In the genomic region with DNA sequence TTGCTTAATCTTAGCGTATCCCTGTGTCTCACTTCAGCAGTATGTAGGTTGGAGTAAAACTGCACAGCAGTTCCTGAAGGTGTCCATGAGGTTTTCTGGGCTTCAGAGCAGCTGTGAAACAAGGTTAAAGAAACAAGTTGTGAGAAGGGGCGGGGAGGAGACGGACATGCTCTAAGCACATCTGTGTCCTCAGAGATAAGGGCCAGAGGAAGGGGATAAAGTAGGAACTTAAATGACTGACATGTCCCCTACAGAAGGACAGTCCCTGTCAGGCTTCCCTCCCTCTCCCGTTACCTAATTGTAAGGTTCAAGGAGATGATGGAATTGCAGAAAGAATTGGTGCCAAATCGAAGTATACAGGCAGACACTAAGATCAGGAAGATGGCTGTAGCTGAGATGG, we compare ENCODE assay signal across 9 mouse cellular contexts. TPM values are rescaled to one million over a fixed set of nuclear protein-coding genes. Genes with fewer than 3 reads are reported as not detected.
DNase-seq lines count a peak whose midpoint lies in the region; ATAC-seq and TF ChIP-seq lines count a peak whose summit lies in the region.
"Had no signal": no experiment of that assay in that cellular context is flagged by ENCODE, and none has a peak within 500 bp of the region (broad histone marks: within the 10 kb centered on the region; RNA-seq: fewer than 3 reads in every experiment).

No protein-coding gene starts in this region.

- 80% methylated on average over 5 of the region's 5 CpGs for WGBS in kidney, embryonic 15.5 days
- 77% methylated on average over 5 of the region's 5 CpGs for WGBS in intestine, embryonic 15.5 days
- 87% methylated on average over 5 of the region's 5 CpGs for WGBS in midbrain, embryonic 15.5 days

- H3K9ac ChIP-seq in kidney, embryonic 15.5 days, result peak overlapping the region; percentile 85; the same call in 1 of the 2 replicates
- peak overlapping the region; percentile 84 for H3K9ac ChIP-seq in intestine, embryonic 15.5 days
- peak overlapping the region; percentile 12; the same call in 1 of the 2 replicates for H3K9ac ChIP-seq in midbrain, embryonic 15.5 days

- TF ChIP-seq POLR2A in cortical plate, adult 2 months (IDR thresholded peaks at IDR 0.05; ENCODE audit: extremely low read depth, insufficient read depth, low read length), result no peak

- H3K4me2 ChIP-seq in kidney, embryonic 15.5 days, result peak overlapping the region; percentile 75
- peak overlapping the region; percentile 90 for H3K4me2 ChIP-seq in intestine, embryonic 15.5 days (replicated peaks)
- H3K4me2 ChIP-seq in midbrain, embryonic 15.5 days, result peak overlapping the region; percentile 94

- H3K27ac ChIP-seq in kidney, embryonic 15.5 days, result peak overlapping the region; percentile 98; the same call in 1 of the 2 replicates
- H3K27ac ChIP-seq in cortical plate, adult 2 months (ENCODE audit: insufficient read depth, low read length), result no peak overlapping the region
- peak overlapping the region; percentile 100; the same call in 1 of the 2 replicates for H3K27ac ChIP-seq in intestine, embryonic 15.5 days
- H3K27ac ChIP-seq in midbrain, embryonic 15.5 days, result no peak overlapping the region

- peaks cover 42% of the 10 kb centered on the region for H3K4me1 ChIP-seq in kidney, embryonic 15.5 days
- peaks cover 6% of the 10 kb centered on the region; the same call in 1 of the 2 replicates for H3K4me1 ChIP-seq in cortical plate, adult 2 months (ENCODE audit: control insufficient read depth, insufficient read depth, low read length)
- peaks cover 22% of the 10 kb centered on the region for H3K4me1 ChIP-seq in intestine, embryonic 15.5 days (replicated peaks)
- H3K4me1 ChIP-seq in midbrain, embryonic 15.5 days, result peaks cover 40% of the 10 kb centered on the region

- H3K4me3 ChIP-seq in kidney, embryonic 15.5 days (replicated peaks), result peak overlapping the region; percentile 68
- H3K4me3 ChIP-seq in cortical plate, adult 2 months (ENCODE audit: insufficient read depth, low read length), result peak overlapping the region; percentile 84; the same call in 1 of the 2 replicates
- H3K4me3 ChIP-seq in intestine, embryonic 15.5 days (replicated peaks), result peak overlapping the region; percentile 59
- H3K4me3 ChIP-seq in midbrain, embryonic 15.5 days, result 0 out of 2 replicates have a peak overlapping the region, but pooled peaks have one; percentile 65

- no peak for DNase-seq in kidney, postnatal 14 days
- DNase-seq in frontal cortex, postnatal 25 days (ENCODE audit: low spot score in 2 of 2), result no peak
- no peak for DNase-seq in gastrocnemius, postnatal 14 days
- DNase-seq in gastrocnemius, postnatal 4 days (ENCODE audit: low spot score in 2 of 2), result no peak
- DNase-seq: lung, postnatal 10 days had no signal

- intact Hi-C loops in gastrocnemius, postnatal 14 days (cut with DNase I; ENCODE audit: low total_unique reads), result no loop called here

- no peaks in the 10 kb centered on the region for H3K27me3 ChIP-seq in kidney, embryonic 15.5 days
- H3K27me3 ChIP-seq in intestine, embryonic 15.5 days (replicated peaks), result no peaks in the 10 kb centered on the region
- no peaks in the 10 kb centered on the region for H3K27me3 ChIP-seq in midbrain, embryonic 15.5 days (replicated peaks)

- TF ChIP-seq CTCF in cortical plate, adult 2 months (IDR thresholded peaks at IDR 0.05; ENCODE audit: extremely low read depth, insufficient read depth, low read length), result no peak

- peaks cover 54% of the 10 kb centered on the region for H3K36me3 ChIP-seq in kidney, embryonic 15.5 days
- 0 out of 2 replicates have a peak, but pooled peaks cover 8% of the 10 kb centered on the region for H3K36me3 ChIP-seq in intestine, embryonic 15.5 days
- H3K36me3 ChIP-seq in midbrain, embryonic 15.5 days (replicated peaks), result peaks cover 16% of the 10 kb centered on the region

- H3K9me3 ChIP-seq in kidney, embryonic 15.5 days (replicated peaks), result no peaks in the 10 kb centered on the region
- no peaks in the 10 kb centered on the region for H3K9me3 ChIP-seq in intestine, embryonic 15.5 days
- no peaks in the 10 kb centered on the region for H3K9me3 ChIP-seq in midbrain, embryonic 15.5 days

- no peak for ATAC-seq in kidney, embryonic 15.5 days (replicated peaks; ENCODE audit: low FRiP score)
- ATAC-seq in intestine, embryonic 15.5 days, result no peak
- ATAC-seq in midbrain, embryonic 15.5 days (replicated peaks), result no peak

RNA-seq across cellular contexts. Expression of a gene that starts 1.3 kb away (rescaled TPM):
- polyA plus RNA-seq in kidney, embryonic 15.5 days (2015; fragmentation: Nextera tagmentation; extraction: Ambion mirVana), result 83.6 and 85.6 TPM in 2 replicates
- polyA plus RNA-seq in cortical plate, adult 2 months (2012; rRNA removed), result 18.7 and 18.8 TPM in 2 replicates
- polyA plus RNA-seq in intestine, embryonic 15.5 days (2015; fragmentation: Nextera tagmentation; extraction: Ambion mirVana), result 90.4 and 102 TPM in 2 replicates
- polyA plus RNA-seq in midbrain, embryonic 15.5 days (2015; fragmentation: Nextera tagmentation; extraction: Ambion mirVana), result 27.1 and 31.8 TPM in 2 replicates
- total RNA-seq in gastrocnemius, postnatal 14 days (2021), result 10 to 100 TPM in 1 of 2 experiments, 1 to 10 TPM in 1; 9.7 to 11.1 TPM
- total RNA-seq in gastrocnemius, postnatal 4 days (2021), result 10 to 100 TPM; 19.3 to 21.9 TPM

RNA-seq across cellular contexts. Expression of a gene that starts 2.2 kb away (rescaled TPM):
- 206 and 220 TPM in 2 replicates for polyA plus RNA-seq in kidney, embryonic 15.5 days (2015; fragmentation: Nextera tagmentation; extraction: Ambion mirVana)
- 134 and 142 TPM in 2 replicates for polyA plus RNA-seq in cortical plate, adult 2 months (2012; rRNA removed)
- 164 and 177 TPM in 2 replicates for polyA plus RNA-seq in intestine, embryonic 15.5 days (2015; fragmentation: Nextera tagmentation; extraction: Ambion mirVana)
- 212 and 213 TPM in 2 replicates for polyA plus RNA-seq in midbrain, embryonic 15.5 days (2015; fragmentation: Nextera tagmentation; extraction: Ambion mirVana)
- total RNA-seq in gastrocnemius, postnatal 14 days (2021), result 10 to 100 TPM; 78.5 to 81.9 TPM
- total RNA-seq in gastrocnemius, postnatal 4 days (2021), result 10 to 100 TPM; 71.4 to 85.6 TPM

RNA-seq across cellular contexts. Expression of a gene that starts 13.2 kb away (rescaled TPM):
- 31.5 and 35.1 TPM in 2 replicates for polyA plus RNA-seq in kidney, embryonic 15.5 days (2015; fragmentation: Nextera tagmentation; extraction: Ambion mirVana)
- 15.1 and 15.5 TPM in 2 replicates for polyA plus RNA-seq in cortical plate, adult 2 months (2012; rRNA removed)
- 25.2 and 26.9 TPM in 2 replicates for polyA plus RNA-seq in intestine, embryonic 15.5 days (2015; fragmentation: Nextera tagmentation; extraction: Ambion mirVana)
- polyA plus RNA-seq in midbrain, embryonic 15.5 days (2015; fragmentation: Nextera tagmentation; extraction: Ambion mirVana), result 32.6 and 34.0 TPM in 2 replicates
- total RNA-seq in gastrocnemius, postnatal 14 days (2021), result 1 to 10 TPM; 9.0 to 9.4 TPM
- total RNA-seq in gastrocnemius, postnatal 4 days (2021), result 10 to 100 TPM; 15.5 to 16.9 TPM

RNA-seq across cellular contexts. Expression of a gene that starts 16.1 kb away (rescaled TPM):
- 183 and 189 TPM in 2 replicates for polyA plus RNA-seq in kidney, embryonic 15.5 days (2015; fragmentation: Nextera tagmentation; extraction: Ambion mirVana)
- 121 and 127 TPM in 2 replicates for polyA plus RNA-seq in cortical plate, adult 2 months (2012; rRNA removed)
- polyA plus RNA-seq in intestine, embryonic 15.5 days (2015; fragmentation: Nextera tagmentation; extraction: Ambion mirVana), result 143 and 146 TPM in 2 replicates
- polyA plus RNA-seq in midbrain, embryonic 15.5 days (2015; fragmentation: Nextera tagmentation; extraction: Ambion mirVana), result 161 and 171 TPM in 2 replicates
- total RNA-seq in gastrocnemius, postnatal 14 days (2021), result 10 to 100 TPM; 32.5 to 33.2 TPM
- 10 to 100 TPM; 70.4 to 80.5 TPM for total RNA-seq in gastrocnemius, postnatal 4 days (2021)

RNA-seq across cellular contexts. Expression of a gene that starts 25.4 kb away (rescaled TPM):
- polyA plus RNA-seq in kidney, embryonic 15.5 days (2015; fragmentation: Nextera tagmentation; extraction: Ambion mirVana), result 172 and 187 TPM in 2 replicates
- 177 and 184 TPM in 2 replicates for polyA plus RNA-seq in cortical plate, adult 2 months (2012; rRNA removed)
- 137 and 147 TPM in 2 replicates for polyA plus RNA-seq in intestine, embryonic 15.5 days (2015; fragmentation: Nextera tagmentation; extraction: Ambion mirVana)
- polyA plus RNA-seq in midbrain, embryonic 15.5 days (2015; fragmentation: Nextera tagmentation; extraction: Ambion mirVana), result 129 and 132 TPM in 2 replicates
- total RNA-seq in gastrocnemius, postnatal 14 days (2021), result 10 to 100 TPM; 34.1 to 35.5 TPM
- 10 to 100 TPM; 61.0 to 65.4 TPM for total RNA-seq in gastrocnemius, postnatal 4 days (2021)

Comparison
In these comparisons a context has a peak if more than half of its experiments do, and no peak if none do; other contexts are left out.
1. H3K27ac ChIP-seq: peak in kidney, embryonic 15.5 days (single experiment) and intestine, embryonic 15.5 days (single experiment); none in cortical plate, adult 2 months (single experiment) and midbrain, embryonic 15.5 days (single experiment).
2. H3K9ac ChIP-seq: peak in every context shown above with its lines; median percentile 85 in kidney, embryonic 15.5 days; 84 in intestine, embryonic 15.5 days; 12 in midbrain, embryonic 15.5 days.
3. Peak in every context shown above with its lines, with median percentiles within 50 percentile points of each other: H3K4me2 ChIP-seq and H3K4me3 ChIP-seq.